Mouse (Mus musculus): ENCODE results near the gene Daglb. TPM values are rescaled to one million over a fixed set of nuclear protein-coding genes. Genes with fewer than 3 reads are reported as not detected.
"Not testable (repeated sequence)": the region's sequence is repeated elsewhere in the genome, so short reads cannot be mapped to it uniquely, and the experiment has no call there.

The Daglb gene
- total RNA-seq, 1 experiment: 9.5 TPM

DNA sequence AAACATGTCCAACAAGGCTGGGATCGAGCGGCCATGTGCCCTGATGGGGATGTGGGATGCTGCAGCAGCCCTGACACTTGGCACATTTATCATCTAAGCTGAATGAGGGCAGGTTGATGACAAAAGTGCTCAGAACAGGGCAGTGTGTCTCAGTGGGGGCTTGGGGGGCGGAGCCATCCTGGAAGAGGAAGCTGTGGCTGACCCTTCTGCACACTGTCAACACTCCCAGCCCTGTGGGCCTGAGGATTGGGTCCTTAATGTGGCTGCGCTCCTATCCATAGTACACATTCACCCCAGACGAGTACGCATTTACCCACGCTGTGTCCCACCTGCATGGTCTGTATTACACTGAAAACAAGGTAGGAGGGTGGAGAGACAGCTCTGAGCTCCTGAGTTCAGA, 34.8 kb downstream of the Daglb start:
- TF ChIP-seq CHD2 (IDR thresholded peaks at IDR 0.05; ENCODE audit: low read depth, low read length) (no peak), ZNF384 (IDR thresholded peaks at IDR 0.05; ENCODE audit: low read depth, low read length) (no peak), HCFC1 (IDR thresholded peaks at IDR 0.05; ENCODE audit: borderline replicate concordance, insufficient read depth, low read length) (no peak), ZC3H11A (IDR thresholded peaks at IDR 0.05; ENCODE audit: borderline replicate concordance, low read depth, low read length) (no peak), MAFK (IDR thresholded peaks at IDR 0.05; ENCODE audit: insufficient read depth, low read depth, low read length) (no peak)
- H3K4me1 ChIP-seq (ENCODE audit: control insufficient read depth in 2 of 2, insufficient read depth in 2 of 2, low read length in 2 of 2, poor library complexity in 1 of 2): peaks cover 0 to 9% of the 10 kb centered on the region in 2 experiments; a peak in 2 of 4 replicates
- no peaks in the 10 kb centered on the region for H3K9me3 ChIP-seq (ENCODE audit: control insufficient read depth, insufficient read depth, low read depth, low read length)
- no peak overlapping the region for H3K4me3 ChIP-seq (ENCODE audit: insufficient read depth in 1 of 2, low read depth in 1 of 2, low read length in 2 of 2, poor library complexity in 1 of 2, severe bottlenecking in 1 of 2)
- no peak for DNase-seq (ENCODE audit: low read depth, low spot score)
- no peak overlapping the region for H3K9ac ChIP-seq (ENCODE audit: insufficient read depth, low read depth, low read length, poor library complexity, severe bottlenecking)
- in situ Hi-C loops (cut with MboI; ENCODE audit: low sequenced_read_pairs in 2 of 2, unreplicated experiment in 2 of 2): no loop called here
- H3K27ac ChIP-seq (ENCODE audit: insufficient read depth, low read depth, low read length, poor library complexity, severe bottlenecking): no peak overlapping the region
- H3K36me3 ChIP-seq (ENCODE audit: control insufficient read depth, insufficient read depth, low read length, poor library complexity, severe bottlenecking): peaks cover 10% of the 10 kb centered on the region; the same call in 1 of the 2 replicates

DNA sequence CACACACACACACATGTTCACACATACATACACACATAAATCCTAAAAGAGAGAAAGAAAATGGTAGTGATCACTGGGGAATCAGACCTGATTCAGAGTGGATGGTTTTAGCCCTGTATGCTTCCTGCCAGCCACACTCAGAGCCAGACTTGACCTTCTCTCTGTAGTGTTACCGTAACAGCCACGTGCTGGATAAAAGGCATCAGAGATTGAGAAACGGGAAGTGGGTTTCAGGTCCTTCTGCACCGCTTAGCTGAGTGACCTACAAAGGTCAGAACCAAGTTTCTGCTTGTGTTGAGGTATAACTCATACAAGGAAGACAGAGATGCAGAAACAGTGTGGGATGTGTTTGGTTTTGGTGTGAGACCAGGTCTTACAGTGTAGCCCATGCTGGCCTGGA, 35.3 kb downstream of the Daglb start:
- Histone ChIP-seq H3K9ac (ENCODE audit: insufficient read depth, low read depth, low read length, poor library complexity, severe bottlenecking) (no peak overlapping the region), H3K27ac (ENCODE audit: insufficient read depth, low read depth, low read length, poor library complexity, severe bottlenecking) (no peak overlapping the region), H3K4me1 (ENCODE audit: control insufficient read depth in 2 of 2, insufficient read depth in 2 of 2, low read length in 2 of 2, poor library complexity in 1 of 2) (peaks cover 0 to 9% of the 10 kb centered on the region in 2 experiments; a peak in 2 of 4 replicates), H3K4me3 (ENCODE audit: insufficient read depth in 1 of 2, low read depth in 1 of 2, low read length in 2 of 2, poor library complexity in 1 of 2, severe bottlenecking in 1 of 2) (no peak overlapping the region), H3K36me3 (ENCODE audit: control insufficient read depth, insufficient read depth, low read length, poor library complexity, severe bottlenecking) (peaks cover 10% of the 10 kb centered on the region; the same call in 1 of the 2 replicates), H3K9me3 (ENCODE audit: control insufficient read depth, insufficient read depth, low read depth, low read length) (no peaks in the 10 kb centered on the region)
- TF ChIP-seq HCFC1 (IDR thresholded peaks at IDR 0.05; ENCODE audit: borderline replicate concordance, insufficient read depth, low read length): no peak
- TF ChIP-seq ZC3H11A (IDR thresholded peaks at IDR 0.05; ENCODE audit: borderline replicate concordance, low read depth, low read length): no peak
- TF ChIP-seq ZNF384 (IDR thresholded peaks at IDR 0.05; ENCODE audit: low read depth, low read length): no peak
- TF ChIP-seq CHD2 (IDR thresholded peaks at IDR 0.05; ENCODE audit: low read depth, low read length): no peak
- TF ChIP-seq MAFK (IDR thresholded peaks at IDR 0.05; ENCODE audit: insufficient read depth, low read depth, low read length): no peak
- DNase-seq (ENCODE audit: low read depth, low spot score): no peak
- in situ Hi-C loops (cut with MboI; ENCODE audit: low sequenced_read_pairs in 2 of 2, unreplicated experiment in 2 of 2): no loop called here

GRCm38 (mm10) chr5:143500711-143501110, 36.3 kb downstream of the Daglb start:
- H3K27ac ChIP-seq (ENCODE audit: insufficient read depth, low read depth, low read length, poor library complexity, severe bottlenecking); DNase-seq (ENCODE audit: low read depth, low spot score); H3K9ac ChIP-seq (ENCODE audit: insufficient read depth, low read depth, low read length, poor library complexity, severe bottlenecking); H3K4me1 ChIP-seq (ENCODE audit: control insufficient read depth in 2 of 2, insufficient read depth in 2 of 2, low read length in 2 of 2, poor library complexity in 1 of 2); in situ Hi-C loops (cut with MboI; ENCODE audit: low sequenced_read_pairs in 2 of 2, unreplicated experiment in 2 of 2); H3K9me3 ChIP-seq (ENCODE audit: control insufficient read depth, insufficient read depth, low read depth, low read length); H3K4me3 ChIP-seq (ENCODE audit: insufficient read depth in 1 of 2, low read depth in 1 of 2, low read length in 2 of 2, poor library complexity in 1 of 2, severe bottlenecking in 1 of 2): not testable (repeated sequence)
- peaks cover 12% of the 10 kb centered on the region for H3K36me3 ChIP-seq (ENCODE audit: control insufficient read depth, insufficient read depth, low read length, poor library complexity, severe bottlenecking)

GRCm38 (mm10) chr5:143501140-143501539, 36.8 kb downstream of the Daglb start:
- Histone ChIP-seq H3K9ac (ENCODE audit: insufficient read depth, low read depth, low read length, poor library complexity, severe bottlenecking) (no peak overlapping the region), H3K27ac (ENCODE audit: insufficient read depth, low read depth, low read length, poor library complexity, severe bottlenecking) (no peak overlapping the region), H3K9me3 (ENCODE audit: control insufficient read depth, insufficient read depth, low read depth, low read length) (no peaks in the 10 kb centered on the region), H3K4me1 (ENCODE audit: control insufficient read depth in 2 of 2, insufficient read depth in 2 of 2, low read length in 2 of 2, poor library complexity in 1 of 2) (peaks cover 0 to 9% of the 10 kb centered on the region in 2 experiments; a peak in 2 of 4 replicates), H3K4me3 (ENCODE audit: insufficient read depth in 1 of 2, low read depth in 1 of 2, low read length in 2 of 2, poor library complexity in 1 of 2, severe bottlenecking in 1 of 2) (no peak overlapping the region), H3K36me3 (ENCODE audit: control insufficient read depth, insufficient read depth, low read length, poor library complexity, severe bottlenecking) (peaks cover 12% of the 10 kb centered on the region)
- in situ Hi-C loops (cut with MboI; ENCODE audit: low sequenced_read_pairs in 2 of 2, unreplicated experiment in 2 of 2): no loop called here
- no peak for TF ChIP-seq CHD2 (IDR thresholded peaks at IDR 0.05; ENCODE audit: low read depth, low read length)
- no peak for TF ChIP-seq HCFC1 (IDR thresholded peaks at IDR 0.05; ENCODE audit: borderline replicate concordance, insufficient read depth, low read length)
- no peak for TF ChIP-seq ZNF384 (IDR thresholded peaks at IDR 0.05; ENCODE audit: low read depth, low read length)
- no peak for TF ChIP-seq MAFK (IDR thresholded peaks at IDR 0.05; ENCODE audit: insufficient read depth, low read depth, low read length)
- TF ChIP-seq ZC3H11A (IDR thresholded peaks at IDR 0.05; ENCODE audit: borderline replicate concordance, low read depth, low read length): no peak
- DNase-seq (ENCODE audit: low read depth, low spot score): no peak

GRCm38 (mm10) chr5:143501649-143502048, 37.3 kb downstream of the Daglb start:
- Histone ChIP-seq H3K36me3 (ENCODE audit: control insufficient read depth, insufficient read depth, low read length, poor library complexity, severe bottlenecking) (peaks cover 12% of the 10 kb centered on the region), H3K4me1 (ENCODE audit: control insufficient read depth in 2 of 2, insufficient read depth in 2 of 2, low read length in 2 of 2, poor library complexity in 1 of 2) (peaks cover 0 to 9% of the 10 kb centered on the region in 2 experiments; a peak in 2 of 4 replicates), H3K9ac (ENCODE audit: insufficient read depth, low read depth, low read length, poor library complexity, severe bottlenecking) (no peak overlapping the region), H3K27ac (ENCODE audit: insufficient read depth, low read depth, low read length, poor library complexity, severe bottlenecking) (no peak overlapping the region), H3K9me3 (ENCODE audit: control insufficient read depth, insufficient read depth, low read depth, low read length) (no peaks in the 10 kb centered on the region), H3K4me3 (ENCODE audit: insufficient read depth in 1 of 2, low read depth in 1 of 2, low read length in 2 of 2, poor library complexity in 1 of 2, severe bottlenecking in 1 of 2) (no peak overlapping the region)
- in situ Hi-C loops (cut with MboI; ENCODE audit: low sequenced_read_pairs in 2 of 2, unreplicated experiment in 2 of 2): no loop called here
- DNase-seq (ENCODE audit: low read depth, low spot score): no peak
- no peak for TF ChIP-seq ZC3H11A (IDR thresholded peaks at IDR 0.05; ENCODE audit: borderline replicate concordance, low read depth, low read length)
- no peak for TF ChIP-seq ZNF384 (IDR thresholded peaks at IDR 0.05; ENCODE audit: low read depth, low read length)
- no peak for TF ChIP-seq HCFC1 (IDR thresholded peaks at IDR 0.05; ENCODE audit: borderline replicate concordance, insufficient read depth, low read length)
- TF ChIP-seq CHD2 (IDR thresholded peaks at IDR 0.05; ENCODE audit: low read depth, low read length): no peak
- no peak for TF ChIP-seq MAFK (IDR thresholded peaks at IDR 0.05; ENCODE audit: insufficient read depth, low read depth, low read length)

Data from ES-E14 (cell line).